Mouse (Mus musculus): ENCODE measurements around the gene Rragc.
"Not testable (repeated sequence)": the region's sequence is repeated elsewhere in the genome, so short reads cannot be mapped to it uniquely, and the experiment has no call there.

The Rragc gene

GRCm38 (mm10) chr4:123916748-123917547, at the start of gene Rragc:
Rragc (plus strand) TSS chr4:123917446.
- peak; percentile 95 for DNase-seq (ENCODE audit: low read depth, low spot score)

DNA sequence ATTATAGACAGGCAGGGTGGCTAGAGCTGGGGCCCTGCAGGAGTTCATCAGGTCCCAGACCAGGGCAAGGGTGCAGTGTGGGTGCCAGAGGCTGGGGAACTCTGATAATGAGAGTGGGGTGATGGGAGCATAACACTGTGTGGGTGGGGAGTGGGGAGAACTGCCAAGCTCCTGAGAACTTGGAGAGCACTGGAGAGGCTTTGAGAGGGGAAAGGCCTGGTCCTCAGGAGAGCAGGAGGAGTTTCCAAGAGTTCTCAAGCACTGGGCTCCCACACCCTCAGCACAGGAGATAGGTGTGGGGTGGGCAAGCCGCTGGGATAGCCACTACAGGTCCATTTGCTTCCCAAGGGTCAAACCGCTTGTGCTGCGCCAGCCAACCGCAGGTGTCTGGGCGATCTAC, 23.5 kb upstream of the Rragc start:
- DNase-seq (ENCODE audit: low read depth, low spot score) = no peak

DNA sequence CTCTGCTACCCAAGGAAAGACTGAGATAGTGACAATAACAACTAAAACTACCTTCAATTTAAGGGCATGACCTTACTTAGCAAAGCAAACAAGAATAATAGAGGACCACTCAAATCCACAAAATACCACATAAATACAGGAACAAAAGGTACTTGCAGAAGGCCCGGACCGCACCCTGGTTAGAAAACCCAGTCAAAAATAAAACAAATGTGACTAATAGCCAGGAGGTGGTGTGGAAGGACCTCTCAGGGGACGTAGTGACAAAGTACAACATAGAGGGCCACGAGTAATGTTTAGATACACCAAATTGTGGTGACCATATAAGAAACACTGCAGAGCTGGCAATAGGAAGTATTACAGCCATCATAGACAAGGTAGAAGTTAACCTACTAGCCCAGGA, 23.0 kb upstream of the Rragc start:
- DNase-seq (ENCODE audit: low read depth, low spot score) = no peak

GRCm38 (mm10) chr4:123898696-123899095, 18.6 kb upstream of the Rragc start:
- no peak for DNase-seq (ENCODE audit: low read depth, low spot score)

DNA sequence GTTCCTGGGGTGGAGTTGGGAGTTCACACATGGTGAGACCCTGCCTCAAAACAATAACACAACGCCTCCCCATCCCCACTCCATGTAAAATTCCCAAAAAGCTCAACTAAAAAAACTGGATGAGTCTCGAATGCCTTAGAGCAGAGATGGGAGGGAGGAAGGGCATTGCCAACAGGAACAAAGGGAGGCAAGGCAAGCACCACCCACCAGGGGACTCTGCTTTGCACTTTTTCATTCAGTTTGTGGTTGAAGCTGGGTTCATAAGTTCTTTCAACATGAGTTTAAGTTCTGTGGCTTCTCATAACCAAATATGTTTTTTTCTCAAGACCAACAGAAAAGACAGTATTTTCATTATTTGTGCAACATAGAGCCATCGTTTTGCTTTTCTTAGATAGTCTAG, 13.8 kb upstream of the Rragc start:
- DNase-seq (ENCODE audit: low read depth, low spot score) = no peak

- DNase-seq (ENCODE audit: low read depth, low spot score) = peak; percentile 93
These were observed 12.7 kb upstream of the Rragc start, which contains the start of gene Mycbp for GRCm38 (mm10) chr4:123904333-123905125. Mycbp (plus strand) TSS chr4:123904832.

GRCm38 (mm10) chr4:123905126-123905668, 12.0 kb upstream of the Rragc start:
- no peak for DNase-seq (ENCODE audit: low read depth, low spot score)

GRCm38 (mm10) chr4:123911503-123911902, 5.7 kb upstream of the Rragc start:
- DNase-seq (ENCODE audit: low read depth, low spot score) = no peak

DNA sequence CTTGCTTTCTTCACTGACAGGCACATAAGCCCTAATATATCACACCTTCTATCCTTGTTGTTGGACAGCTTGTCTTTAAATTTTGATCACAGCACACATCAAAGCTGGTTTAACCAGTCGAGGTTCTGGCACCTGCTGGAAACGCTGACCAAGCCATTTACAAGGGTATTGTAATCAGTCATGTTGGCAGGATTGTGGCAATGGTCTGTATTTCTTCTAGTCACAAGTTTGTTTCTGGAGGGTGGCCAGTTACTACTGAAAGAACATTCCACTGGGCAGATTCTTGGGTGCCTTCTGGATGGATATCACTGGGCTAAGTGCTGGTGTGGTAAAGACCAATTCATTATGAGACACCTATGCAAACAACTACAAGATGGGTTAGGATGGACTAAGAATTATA, 4.8 kb upstream of the Rragc start:
- no peak for DNase-seq (ENCODE audit: low read depth, low spot score)

DNA sequence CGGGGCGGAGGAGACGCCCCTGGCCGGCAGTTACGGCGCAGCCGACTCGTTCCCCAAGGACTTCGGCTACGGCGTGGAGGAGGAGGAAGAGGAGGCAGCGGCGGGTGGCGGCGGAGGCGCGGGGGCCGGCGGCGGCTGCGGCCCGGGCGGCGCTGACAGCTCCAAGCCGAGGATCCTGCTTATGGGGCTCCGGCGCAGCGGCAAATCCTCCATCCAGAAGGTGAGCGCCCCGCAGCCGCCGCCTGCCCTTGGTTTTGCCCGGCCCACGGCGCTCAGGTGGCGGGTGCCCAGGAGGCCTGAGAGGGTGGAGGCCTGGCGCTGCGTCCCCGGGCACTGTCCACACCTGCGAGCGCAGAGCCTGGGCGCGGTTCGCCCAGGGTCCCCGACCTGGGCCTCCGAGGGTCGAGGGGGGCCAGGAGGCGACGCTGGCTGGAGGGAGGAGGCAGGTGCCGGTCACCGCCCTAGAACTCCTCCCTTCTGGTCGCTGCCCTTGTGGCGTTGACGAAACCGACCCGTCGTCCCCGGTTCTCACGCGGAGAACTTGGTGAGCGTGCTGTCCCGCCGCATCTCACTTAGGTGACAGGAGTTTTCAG, 398 bp downstream of the Rragc start, which contains the start of gene 4930535I16Rik:
Gene 4930535I16Rik (minus strand): TSS at position 475 of the 593 bp plus-strand sequence.
- DNase-seq (ENCODE audit: low read depth, low spot score) = no peak

GRCm38 (mm10) chr4:123918851-123919250, 1.6 kb downstream of the Rragc start:
- no peak for DNase-seq (ENCODE audit: low read depth, low spot score)

DNA sequence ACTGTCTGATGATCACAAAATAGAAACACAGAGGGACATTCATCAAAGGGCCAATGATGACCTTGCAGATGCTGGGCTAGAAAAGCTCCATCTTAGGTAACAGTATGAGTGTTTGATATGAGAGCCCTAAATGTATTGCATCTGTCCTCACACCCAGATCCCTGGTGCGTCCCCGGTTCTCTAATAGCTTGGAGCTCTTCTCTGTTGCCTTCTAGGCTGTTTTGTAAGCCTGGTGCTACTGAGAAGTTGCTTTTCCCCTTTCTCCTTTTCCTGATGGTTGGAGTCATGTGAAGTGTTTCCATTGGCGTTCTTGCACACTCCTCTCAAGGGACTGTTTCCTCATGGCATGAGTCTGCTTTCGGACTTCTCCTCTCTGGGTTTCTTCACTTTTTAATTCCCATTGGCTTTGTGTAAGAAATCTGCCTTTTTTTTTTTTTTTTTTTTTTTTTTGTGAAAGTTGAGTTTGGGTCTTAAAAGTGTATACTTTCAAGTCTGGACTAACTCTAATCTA, 3.9 kb downstream of the Rragc start:
- no peak for DNase-seq (ENCODE audit: low read depth, low spot score)

DNA sequence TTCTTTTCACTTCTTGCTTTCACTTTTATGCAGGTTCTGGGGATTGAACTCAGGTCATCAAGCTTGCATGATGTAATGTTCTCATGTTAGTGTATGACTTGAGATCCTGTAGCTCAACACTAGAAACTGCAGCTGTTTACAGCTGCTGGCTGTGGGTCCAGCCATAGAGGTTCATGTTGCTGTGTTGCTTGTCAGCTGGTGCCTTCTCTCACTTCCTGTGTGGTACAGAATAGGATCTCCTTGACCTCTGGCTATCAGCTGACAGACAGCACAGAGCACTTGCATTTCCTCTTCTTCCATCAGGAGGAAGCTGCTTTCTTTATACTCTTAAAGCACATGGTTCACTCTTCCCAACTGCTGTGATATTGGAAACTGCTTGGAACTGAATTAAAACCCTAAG, 10.7 kb downstream of the Rragc start:
- no peak for DNase-seq (ENCODE audit: low read depth, low spot score)

DNA sequence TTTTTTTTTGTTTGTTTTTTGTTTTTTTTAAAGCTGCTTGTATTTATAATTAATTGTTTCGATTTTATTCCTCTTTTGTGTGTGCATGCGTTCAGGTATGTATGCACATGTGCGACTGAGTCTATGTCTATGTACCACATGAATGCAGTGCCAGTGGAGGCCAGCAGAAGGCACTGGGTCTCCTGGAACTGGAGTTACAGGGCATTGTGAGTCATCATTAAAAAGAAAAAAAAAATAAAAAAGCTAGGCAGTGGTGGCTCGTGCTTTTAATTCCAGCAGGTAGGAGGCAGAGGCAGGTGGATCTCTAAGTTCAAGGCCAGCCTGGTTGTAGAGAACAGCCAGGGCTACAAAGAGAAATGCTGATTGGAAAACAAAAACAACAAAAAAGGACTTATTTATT, 12.7 kb downstream of the Rragc start:
- no peak for DNase-seq (ENCODE audit: low read depth, low spot score)

DNA sequence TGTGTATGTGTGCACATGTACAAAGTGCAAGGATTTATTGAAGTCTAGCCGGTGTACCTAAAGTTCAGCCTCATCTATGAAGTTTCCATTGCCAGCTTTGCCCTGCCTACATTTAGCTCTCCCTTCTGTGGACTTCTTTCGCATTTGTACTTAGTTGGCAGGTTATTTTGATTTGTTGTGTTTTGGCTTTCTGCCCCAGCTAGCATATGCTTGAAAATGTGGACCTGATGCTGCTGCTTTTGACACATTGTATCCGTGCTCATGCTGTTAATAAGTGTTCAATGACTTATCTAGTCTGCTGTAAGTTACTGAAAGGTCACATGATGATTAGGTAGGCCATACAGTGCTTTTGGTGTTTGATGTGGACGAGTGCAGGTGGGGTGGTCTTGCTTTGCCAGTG, 17.1 kb downstream of the Rragc start:
- no peak for DNase-seq (ENCODE audit: low read depth, low spot score)

DNA sequence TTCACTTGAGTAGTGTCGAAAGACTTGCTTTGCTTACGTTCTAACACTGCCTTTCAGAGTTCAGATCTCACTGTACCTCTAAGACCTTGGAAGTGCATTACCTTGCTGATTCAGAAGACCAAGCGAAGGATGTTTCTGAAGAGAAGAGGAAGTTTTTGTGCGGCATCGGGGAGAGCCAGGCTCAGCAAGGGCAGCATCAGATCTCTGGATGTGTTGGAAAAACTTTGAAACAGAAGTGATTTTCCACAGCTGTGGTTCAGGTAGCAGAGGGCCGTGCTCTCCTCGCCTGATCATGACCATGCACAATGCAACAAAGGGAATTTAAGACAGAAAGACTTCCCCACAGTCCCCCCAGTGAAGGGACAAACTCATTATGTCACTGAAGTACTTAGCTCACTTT, 18.8 kb downstream of the Rragc start:
- DNase-seq (ENCODE audit: low read depth, low spot score) = no peak

DNA sequence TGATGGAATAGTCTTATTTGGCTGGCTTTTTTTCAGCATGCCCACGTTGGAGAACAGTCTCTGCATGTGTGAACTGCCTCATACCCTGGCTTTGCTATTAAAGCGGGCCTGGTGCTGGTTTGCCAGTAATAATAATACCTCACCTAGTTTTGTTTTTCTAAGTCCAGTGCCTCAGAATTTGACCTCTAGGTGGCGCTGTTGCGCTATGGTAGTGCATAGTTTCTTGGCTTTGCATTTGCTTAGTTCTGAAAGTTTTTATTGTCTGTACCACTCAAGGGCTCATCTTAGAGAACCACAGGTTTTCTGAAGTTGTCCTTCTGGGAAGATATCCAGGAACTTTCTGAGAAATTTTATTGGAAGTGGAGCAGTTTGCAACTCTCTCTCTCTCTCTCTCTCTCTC, 22.6 kb downstream of the Rragc start:
- DNase-seq (ENCODE audit: low read depth, low spot score) = peak; percentile 65

GRCm38 (mm10) chr4:123940878-123941277, 23.6 kb downstream of the Rragc start:
- not testable (repeated sequence) for DNase-seq (ENCODE audit: low read depth, low spot score)

DNA sequence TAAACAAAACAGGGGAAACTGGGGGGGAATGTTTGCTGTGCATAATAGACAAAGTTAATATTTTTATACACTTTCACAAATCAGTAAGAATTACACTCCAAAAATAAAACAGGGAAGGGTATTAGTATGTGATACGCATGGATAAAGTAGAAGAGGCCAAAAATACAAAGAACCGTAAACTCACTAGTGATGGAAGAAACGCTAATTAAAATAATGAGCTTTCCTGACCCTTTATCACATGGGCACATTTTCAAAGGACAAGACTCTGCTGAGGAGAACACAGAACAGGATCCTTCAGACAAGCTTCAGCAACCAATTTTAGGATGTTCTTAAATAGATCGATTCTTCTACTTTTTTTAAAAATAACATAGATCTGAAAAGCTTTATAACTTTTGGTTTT, 29.5 kb downstream of the Rragc start:
- no peak for DNase-seq (ENCODE audit: low read depth, low spot score)

GRCm38 (mm10) chr4:123947149-123947548, 29.9 kb downstream of the Rragc start:
- no peak for DNase-seq (ENCODE audit: low read depth, low spot score)

GRCm38 (mm10) chr4:123948901-123949300, 31.7 kb downstream of the Rragc start:
- no peak for DNase-seq (ENCODE audit: low read depth, low spot score)

DNA sequence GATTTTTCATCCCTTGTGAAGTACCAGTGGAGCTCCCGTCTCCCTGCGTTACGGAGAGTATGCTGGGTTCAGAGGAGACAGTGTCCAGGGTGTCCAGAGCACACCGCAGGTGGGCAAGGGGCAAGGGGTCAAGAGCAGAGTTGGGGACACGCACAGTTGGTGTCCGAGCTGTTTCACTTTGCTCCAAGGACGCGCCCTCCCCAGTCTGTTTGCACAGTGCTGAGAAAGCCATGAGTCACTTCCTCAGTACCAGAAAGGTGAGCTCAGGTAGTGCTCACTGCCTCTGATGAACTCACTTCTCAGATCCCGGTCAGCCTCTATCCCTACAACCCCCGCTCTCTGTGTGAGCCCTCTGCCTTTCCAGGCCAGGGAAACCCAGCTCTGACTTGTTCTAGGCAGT, 32.4 kb downstream of the Rragc start:
- DNase-seq (ENCODE audit: low read depth, low spot score) = no peak

All from telencephalon, adult 2 months (tissue).